Mouse (Mus musculus): Measurements from ENCODE around the gene Slc8a3.

The Slc8a3 gene

DNA sequence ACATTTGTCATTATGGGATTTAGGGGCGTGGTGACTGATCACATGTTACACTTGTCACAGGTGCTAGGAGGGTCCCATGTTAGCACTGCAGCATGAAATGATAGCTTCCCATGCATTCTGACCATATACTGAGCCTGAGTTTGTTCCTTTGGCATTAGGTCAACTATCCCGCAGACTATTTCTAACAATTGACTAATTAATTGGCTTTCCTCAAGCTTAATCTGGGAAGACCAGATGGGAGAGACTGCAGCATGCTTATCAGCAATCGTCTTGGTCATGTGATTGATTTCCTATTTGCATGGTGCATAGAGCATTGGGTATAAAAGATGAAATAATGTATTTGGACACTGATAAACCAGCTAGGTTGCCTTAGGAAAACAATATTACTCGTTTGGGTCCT lies 91.9 kb downstream of the Slc8a3 start:
- in situ Hi-C loops (cut with MboI; ENCODE audit: unreplicated experiment in 2 of 2), result no loop called here

DNA sequence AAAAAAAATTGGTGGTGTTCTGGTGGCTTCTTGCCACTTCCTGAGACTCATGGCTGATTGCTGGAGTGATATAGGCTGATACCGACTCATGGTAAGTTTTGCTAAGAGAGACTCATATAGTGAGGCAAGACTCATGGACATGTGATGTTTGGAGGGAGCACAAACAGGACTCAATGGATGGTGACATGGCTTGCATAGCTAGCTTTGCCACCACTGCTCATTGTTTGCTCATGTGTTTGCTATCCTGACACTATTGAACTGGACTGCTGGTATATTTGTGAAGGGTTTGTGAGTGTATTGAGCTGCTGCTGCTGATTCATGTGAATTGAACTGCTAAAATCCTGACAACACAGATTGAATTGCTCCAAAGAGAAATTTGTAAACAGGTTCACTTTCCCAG lies 95.8 kb downstream of the Slc8a3 start:
- in situ Hi-C loops (cut with MboI; ENCODE audit: unreplicated experiment in 2 of 2), result no loop called here

DNA sequence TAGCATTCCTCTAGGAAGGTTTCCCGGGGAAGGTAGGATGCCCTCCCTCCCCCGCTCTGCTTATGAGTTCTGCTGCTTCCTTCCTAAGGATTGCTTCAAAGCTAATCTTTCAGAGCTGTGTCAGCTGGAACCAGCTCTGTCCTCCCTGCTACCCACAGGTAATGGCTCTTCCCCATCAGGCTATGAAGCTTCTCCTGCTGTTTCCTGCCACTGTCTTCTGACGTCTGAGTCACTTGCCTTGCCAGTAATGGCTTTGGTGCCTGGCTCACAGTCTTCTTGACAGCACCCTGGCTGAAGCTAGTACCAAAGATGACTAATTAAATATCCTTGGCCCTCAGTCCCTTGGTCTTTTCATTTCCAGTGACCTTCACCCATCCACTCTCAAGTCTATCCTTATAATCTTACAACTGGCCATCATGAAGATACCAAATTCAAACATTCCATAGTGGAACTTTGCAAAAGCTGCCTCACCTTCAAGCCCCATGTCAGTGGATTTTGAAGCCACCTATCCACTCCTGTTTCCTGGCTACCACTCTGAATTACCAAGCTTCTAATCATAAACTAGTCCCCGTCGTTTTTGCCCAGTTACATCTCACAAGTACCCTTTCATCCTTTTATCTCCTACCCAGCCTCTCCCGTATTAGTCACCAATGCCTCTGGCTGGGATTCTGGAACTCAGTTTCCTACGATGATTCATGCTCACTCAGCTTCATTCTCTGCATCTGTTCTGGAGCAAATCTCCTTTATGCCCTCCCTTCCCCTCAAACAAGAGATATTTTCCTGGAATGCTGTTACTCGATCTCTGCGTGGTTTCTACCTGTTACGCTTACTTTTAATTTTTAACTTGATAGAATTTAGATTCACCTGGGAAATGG lies 97.3 kb downstream of the Slc8a3 start:
- in situ Hi-C loops (cut with MboI; ENCODE audit: unreplicated experiment in 2 of 2), result no loop called here

DNA sequence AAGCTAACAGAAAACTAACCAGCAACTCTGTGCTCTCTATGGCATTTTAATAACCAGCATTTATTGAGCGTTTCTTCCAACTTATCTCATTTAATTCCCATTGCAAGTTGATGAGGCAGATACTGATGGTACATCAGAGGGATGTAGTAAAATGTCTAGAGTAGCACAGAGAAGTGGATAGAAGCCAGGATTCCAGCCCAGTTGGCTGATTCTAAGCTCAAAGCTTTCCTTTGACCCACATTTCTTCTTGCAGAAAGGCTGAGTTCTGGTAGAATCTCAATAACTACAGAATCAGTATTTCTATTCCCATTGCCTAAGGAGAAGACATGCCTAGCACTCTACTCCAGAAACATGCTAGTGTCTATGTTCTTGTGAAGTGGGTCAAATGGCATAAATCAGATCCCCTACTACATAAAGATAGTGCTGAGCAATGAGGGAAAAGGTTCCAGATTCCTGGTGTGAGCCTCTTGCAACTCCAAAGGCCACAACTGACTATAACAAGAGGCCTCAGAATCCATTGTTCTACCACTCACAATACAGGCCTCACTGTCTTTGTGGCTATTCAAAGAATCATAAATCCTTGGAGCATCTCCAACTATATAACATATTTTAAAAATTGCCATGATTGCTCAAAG lies 99.1 kb downstream of the Slc8a3 start:
- in situ Hi-C loops (cut with MboI; ENCODE audit: unreplicated experiment in 2 of 2), result no loop called here

DNA sequence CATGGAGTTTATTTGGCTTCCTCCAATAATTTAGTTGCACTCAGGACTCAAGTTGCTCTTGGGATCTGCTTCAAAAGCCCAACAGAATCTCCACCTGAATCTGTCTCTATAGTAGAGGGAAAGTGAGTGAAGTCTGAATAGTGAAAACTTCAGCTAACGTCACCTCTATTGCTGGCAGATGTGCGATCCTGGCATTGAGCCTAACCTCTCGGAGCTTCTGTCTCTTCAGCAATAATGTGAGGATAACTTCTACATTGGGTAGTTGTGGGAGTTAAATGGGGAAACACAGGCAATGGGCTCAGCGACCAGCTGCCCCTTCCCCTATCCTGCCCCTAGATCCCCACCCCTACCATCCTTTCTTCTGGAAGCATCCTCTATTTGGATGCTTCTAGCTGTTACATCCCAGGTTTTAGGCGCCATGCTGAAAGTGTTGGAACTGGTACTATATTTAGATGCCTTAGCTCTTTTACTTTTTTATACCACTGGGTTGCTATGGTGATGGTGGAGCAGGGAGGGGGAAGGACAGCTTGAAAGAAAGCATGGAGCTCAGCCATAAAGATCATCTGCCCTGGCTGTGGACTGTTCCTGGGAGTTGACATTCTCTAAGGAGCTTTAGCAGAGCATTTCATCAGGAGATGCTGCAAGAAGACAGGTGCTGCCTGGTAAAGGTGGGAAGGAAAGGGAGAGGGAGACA lies 105.1 kb downstream of the Slc8a3 start:
- in situ Hi-C loops (cut with MboI; ENCODE audit: unreplicated experiment in 2 of 2), result no loop called here

DNA sequence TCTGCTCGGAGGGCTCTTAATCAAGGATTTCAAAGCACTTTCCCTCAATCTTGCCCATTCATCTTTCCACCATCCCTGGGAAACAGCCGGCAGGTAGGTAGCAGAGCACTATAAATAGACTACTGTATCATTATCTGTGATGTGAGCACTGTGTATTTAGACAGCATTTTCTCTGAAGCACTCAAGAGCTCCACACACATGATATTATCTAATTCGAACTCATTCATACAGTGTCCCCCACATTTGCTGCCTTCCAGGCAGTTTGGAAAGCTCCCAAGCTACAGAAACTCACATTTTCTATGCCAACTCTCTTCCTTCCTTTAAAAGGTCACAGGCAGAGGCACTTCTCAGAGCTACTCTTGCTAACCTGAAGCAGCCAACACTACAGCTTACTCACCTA lies 106.4 kb downstream of the Slc8a3 start:
- in situ Hi-C loops (cut with MboI; ENCODE audit: unreplicated experiment in 2 of 2), result no loop called here

DNA sequence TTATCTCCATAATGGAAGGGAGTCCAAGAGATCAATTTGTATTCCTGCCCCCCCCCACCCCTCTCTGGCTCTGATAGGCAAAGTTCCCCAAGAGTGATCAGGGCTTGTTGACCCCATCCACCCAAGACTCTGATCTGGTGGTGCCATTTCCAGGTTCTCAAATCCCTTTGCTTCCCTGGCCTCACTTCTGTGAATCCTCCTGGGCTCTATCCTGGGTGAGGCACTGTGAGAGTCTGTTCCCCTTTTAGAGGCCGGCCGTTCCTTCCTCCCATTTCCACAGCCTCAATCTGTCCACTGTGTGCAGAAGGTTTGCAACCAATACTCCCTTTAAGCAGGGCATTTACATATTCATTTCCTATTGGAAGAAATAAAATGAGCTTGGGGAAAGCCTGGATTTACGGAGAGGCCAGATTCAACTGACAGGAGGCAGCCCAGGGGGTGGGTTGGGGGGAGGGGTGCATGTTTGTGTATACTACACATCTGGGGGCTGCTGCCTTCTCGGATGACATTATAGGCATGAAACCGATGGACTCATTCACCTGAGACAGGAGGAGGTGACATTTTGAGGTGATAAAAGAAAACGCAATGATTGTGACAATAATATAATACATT lies 106.9 kb downstream of the Slc8a3 start:
- in situ Hi-C loops (cut with MboI; ENCODE audit: unreplicated experiment in 2 of 2), result no loop called here

DNA sequence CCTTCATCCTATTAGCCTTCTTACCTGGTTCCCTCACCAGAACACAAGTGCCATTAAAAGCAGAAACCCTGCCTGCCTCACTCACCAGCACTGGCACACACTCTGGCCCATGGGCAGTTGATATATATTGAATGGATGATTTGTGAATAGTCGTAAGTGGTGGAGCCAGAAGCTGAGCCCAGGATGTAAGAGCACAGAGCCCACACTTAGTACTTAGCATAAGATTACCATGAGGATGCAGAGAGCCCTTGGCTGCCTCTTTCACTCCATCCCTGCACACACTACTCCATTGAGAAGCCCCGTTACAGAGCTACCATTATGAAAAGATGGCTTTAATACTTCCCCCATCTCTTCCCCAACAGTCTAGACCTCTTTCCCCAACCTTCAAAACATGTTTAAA lies 108.1 kb downstream of the Slc8a3 start:
- in situ Hi-C loops (cut with MboI; ENCODE audit: unreplicated experiment in 2 of 2), result no loop called here

DNA sequence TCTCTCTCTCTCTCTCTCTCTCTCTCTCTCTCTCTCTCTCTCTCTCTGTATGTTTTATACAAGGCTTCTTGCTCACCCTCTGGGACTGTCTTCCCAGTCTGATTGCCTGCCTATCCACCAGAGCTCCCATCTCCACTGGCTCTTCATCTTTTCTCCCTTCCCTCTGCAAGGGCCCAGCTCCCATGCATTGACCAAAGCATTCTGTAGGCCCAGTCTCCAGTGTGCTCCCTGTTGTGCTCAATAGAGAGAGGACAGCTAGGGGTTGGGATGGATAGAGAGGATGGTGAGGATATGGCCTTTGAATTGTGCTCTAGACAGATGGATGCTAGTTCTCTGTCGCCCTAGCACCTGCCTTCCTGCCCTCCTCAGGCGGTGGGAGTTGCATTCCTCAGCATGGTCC lies 109.7 kb downstream of the Slc8a3 start:
- in situ Hi-C loops (cut with MboI; ENCODE audit: unreplicated experiment in 2 of 2), result no loop called here

DNA sequence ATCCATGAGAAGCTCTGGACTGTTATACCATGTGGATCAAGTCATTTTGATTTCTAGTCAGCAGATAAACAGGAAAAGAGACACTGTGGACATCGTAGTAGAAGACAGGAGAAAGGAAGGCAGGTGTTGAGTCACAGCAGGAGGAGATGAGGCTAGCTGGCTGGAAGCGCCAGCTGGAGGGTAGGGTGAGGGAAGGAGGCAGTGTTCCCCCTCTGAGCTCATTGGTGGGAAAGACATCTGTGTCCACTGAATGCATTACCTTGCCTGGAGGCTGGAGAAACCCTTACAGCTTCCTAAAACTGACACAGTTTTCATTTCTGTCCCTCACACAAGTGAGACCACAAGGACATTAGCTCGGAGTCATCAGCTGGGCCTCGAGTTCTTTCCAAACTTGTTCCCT lies 113.6 kb downstream of the Slc8a3 start:
- in situ Hi-C loops (cut with MboI; ENCODE audit: unreplicated experiment in 2 of 2), result no loop called here

DNA sequence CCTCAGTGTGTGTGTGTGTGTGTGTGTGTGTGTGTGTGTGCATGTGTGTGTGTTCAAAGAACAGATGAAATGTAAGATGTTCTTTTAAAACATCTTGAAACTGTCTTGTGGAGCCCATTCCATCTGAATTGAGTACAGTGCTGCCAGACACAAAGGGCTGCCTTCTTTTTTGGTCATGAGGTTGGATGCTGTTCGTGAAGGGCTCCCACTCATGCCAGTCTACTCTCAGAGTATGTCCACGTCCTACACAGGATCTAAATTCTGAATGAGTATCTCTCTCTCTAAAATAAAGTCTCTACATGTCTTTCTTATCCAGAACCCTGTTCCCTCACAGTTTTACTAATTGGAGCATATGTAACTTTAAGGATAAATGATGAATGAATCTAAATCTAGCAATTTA lies 124.4 kb downstream of the Slc8a3 start:
- in situ Hi-C loops (cut with MboI; ENCODE audit: unreplicated experiment in 2 of 2), result loop anchor here in 1 of 2 experiments (10.0 kb wide), 1 partner anchor 576 kb away; the partner anchor contains the start of gene Map3k9

DNA sequence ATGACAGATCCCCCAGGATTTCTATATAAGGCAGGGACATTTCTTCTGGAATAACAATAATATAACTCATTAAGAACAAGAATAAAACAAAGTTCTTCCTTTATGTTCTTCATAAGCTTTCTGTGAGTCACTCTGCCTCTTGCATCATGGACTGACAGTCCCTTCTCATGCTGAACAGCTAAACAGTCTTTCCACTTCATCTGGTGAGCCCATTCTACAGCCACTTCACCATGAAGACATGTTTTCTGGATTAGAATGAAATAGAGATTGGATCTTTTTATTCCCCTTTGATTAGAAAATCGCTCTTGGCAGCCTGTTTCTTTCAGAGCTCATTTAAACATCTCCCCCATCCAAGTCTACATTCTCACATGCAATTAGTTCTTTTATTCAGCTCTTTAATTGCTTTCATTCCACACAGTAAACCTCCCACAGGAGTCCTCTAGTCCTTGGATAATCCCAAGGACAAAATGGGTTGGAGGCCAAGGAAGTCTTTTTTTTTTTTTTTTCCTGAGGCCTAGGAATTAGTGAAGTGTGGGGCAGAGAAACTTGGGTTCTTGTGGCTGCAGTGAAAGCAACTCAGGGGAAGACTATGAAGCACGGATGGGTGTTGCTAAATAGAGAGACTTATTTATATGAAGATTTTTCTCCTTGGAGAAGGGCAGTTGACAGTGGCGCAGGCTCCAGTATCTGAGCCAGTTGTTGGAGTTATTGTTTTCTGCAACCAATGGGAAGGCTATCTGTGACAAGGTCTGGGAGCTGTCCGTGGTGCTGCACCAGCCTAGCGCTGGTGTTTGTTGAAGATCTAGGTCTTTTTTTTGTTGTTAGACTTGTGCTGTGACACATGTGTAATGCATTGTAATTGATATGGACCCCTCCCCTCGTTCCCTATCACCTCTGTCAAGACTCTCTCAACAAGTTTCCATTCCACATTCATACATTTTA lies 127.1 kb downstream of the Slc8a3 start:
- in situ Hi-C loops (cut with MboI; ENCODE audit: unreplicated experiment in 2 of 2), result loop anchor here in 1 of 2 experiments (10.0 kb wide), 1 partner anchor 579 kb away; the partner anchor contains the start of gene Map3k9

DNA sequence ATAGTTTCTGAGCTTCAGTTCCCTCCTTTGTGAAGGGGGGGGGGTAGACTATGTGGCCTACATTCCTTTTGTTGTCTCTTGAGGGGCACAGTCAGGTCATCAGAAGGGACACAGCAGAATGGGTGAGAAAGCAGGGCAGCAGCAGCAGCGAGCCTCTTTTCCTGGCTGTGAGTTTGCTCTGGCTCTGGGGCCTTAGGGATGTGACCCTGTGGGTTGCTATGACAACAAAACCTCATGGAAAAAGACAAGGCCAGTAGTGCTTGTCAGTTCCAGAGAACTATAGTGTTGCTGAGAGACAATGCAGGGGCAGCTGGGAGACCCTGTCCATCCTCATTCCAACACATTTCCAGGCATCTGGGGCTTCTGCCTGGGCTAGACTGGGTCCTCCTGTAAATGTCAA lies 129.8 kb downstream of the Slc8a3 start:
- in situ Hi-C loops (cut with MboI; ENCODE audit: unreplicated experiment in 2 of 2), result loop anchor here in 1 of 2 experiments (10.0 kb wide), 1 partner anchor 582 kb away; the partner anchor contains the start of gene Map3k9

DNA sequence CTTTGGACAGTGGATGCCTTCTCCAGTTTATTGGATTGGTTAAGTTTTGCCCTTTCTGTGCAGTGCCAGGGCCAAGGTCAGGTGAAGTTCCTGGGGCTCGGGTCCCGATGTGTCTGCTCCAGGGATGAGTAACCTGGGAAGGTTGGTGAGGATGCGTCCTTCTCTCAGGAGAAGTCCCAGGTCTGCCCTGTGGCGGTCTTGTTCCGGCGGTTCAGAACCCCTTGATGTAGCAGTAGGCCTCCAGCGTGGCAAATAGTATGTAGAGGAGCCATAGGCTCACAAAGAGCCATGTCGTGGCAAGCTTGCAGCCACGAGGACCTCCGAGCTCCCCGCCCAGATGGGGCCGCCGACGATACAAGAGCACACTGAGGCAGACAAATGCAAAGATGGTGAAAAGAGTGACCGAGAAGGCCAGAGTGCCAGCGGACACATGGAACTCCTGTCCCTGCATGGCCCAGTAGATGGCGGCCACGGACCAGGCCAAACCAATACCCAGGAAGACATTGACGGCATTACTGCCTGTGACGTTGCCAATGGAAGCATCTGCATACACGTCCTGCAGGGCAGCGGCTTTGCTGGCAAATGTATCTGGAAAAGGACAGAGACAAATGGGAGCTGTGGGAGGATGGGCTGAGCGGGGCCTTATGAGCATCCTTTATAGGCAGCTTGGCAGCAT lies 133.6 kb downstream of the Slc8a3 start:
- in situ Hi-C loops (cut with MboI; ENCODE audit: unreplicated experiment in 2 of 2), result loop anchor here in 1 of 2 experiments (25.0 kb wide), 1 partner anchor 1037 kb away; no protein-coding TSS in a partner anchor

DNA sequence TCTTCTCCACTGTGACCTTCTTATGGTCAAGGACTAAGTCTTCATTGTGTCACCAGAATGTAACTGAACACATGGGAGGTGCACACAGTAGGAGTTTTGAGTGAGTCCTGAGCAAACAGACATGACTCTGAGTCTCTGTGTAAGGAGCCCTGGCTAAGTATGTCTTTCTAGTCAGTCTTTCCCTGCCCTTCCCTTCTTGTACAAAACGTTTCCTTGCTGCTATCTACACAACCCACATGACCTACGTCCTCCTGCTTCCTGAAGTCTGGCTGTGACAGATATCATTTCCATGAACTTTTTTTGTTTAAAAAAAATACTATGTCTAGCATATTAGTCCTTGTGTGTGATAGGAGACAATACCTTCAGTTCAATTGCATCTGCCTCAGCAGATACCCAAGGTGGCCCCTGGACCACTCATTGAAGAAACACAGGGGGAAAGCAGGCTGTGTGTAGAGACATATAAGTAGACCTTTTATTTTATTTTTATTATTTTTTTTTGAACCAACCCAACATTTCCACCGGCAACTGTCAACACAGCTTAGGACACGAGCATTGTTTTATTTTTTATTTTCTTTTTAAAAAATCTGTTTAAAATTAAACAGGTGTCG lies 135.4 kb downstream of the Slc8a3 start:
- in situ Hi-C loops (cut with MboI; ENCODE audit: unreplicated experiment in 2 of 2), result loop anchor here in 1 of 2 experiments (25.0 kb wide), 1 partner anchor 1035 kb away; no protein-coding TSS in a partner anchor

DNA sequence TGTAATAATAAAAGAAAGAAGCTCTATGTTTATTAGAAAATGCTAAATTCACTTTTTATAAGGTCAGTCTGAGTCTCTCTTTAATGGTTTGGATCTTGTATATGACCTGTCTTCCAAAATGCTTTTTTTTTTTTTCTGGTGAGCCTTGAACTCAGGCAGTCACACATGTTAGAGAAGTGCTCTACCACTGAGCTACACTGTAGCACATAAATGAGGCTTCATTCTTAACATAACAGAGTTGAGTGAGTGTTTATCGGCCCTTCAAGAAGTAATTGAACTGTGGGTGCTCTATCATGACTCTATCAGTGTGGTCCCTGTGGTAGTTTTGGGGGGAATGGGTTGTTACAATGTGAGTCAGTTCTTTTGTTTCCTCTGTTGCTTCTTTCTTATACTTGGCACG lies 139.0 kb downstream of the Slc8a3 start:
- in situ Hi-C loops (cut with MboI; ENCODE audit: unreplicated experiment in 2 of 2), result loop anchor here in 1 of 2 experiments (25.0 kb wide), 1 partner anchor 1032 kb away; no protein-coding TSS in a partner anchor

DNA sequence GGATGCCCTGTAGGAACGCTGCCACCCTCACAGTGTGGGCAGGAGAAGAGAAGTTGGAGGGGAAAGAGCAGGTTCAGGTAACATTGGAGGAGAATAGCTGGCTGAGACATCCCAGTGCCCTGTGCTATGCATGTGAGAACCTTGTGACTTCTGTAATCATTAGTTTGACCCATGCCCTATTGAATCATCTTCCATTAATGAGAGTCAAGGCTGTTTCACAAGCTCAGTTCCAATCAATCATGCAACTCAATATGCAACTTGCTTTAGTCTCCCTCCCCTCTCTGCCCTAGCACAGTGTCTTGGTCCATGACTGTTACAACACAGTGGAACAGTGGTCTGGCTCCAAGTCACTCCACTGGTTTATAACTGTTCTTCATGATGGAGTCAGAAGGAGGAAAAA lies 143.3 kb downstream of the Slc8a3 start:
- in situ Hi-C loops (cut with MboI; ENCODE audit: unreplicated experiment in 2 of 2), result loop anchor here (10.0 to 25.0 kb wide), 3 partner anchors 215 to 1027 kb away; partner anchors contain the start of gene Ccdc177 (in 2 of the 2)

DNA sequence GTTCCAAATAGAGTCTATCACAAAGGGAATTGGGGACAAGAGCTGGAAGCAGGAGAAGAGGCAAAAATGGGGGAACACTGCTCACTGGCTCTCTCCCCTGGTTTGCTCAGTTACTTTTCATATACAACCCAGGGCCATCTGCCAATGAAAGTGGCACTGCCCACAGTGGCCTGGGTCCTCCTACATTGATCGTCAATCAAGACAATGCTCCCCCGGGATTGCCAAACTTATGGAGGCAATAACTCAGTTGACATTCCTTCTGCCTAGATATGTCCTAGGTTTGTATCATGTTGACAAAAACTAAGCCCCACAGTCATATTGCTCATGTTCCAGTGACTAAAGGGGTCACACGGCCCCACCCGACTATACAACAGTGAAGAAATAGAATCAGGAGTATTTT lies 144.0 kb downstream of the Slc8a3 start:
- in situ Hi-C loops (cut with MboI; ENCODE audit: unreplicated experiment in 2 of 2), result loop anchor here (10.0 to 25.0 kb wide), 3 partner anchors 216 to 1027 kb away; partner anchors contain the start of gene Ccdc177 (in 2 of the 2)
